Mouse (Mus musculus) ES-Bruce4 (cell line): Measurements from ENCODE around the gene Ift172.

Source experiments
- CTCF ChIP-seq: IDR thresholded peaks from one replicate; pipeline ENCODE4 v1.8.1; 2011; ENCODE audit warnings: low read depth, low read length
- EP300 ChIP-seq: IDR thresholded peaks from 2 replicates; pipeline ENCODE4 v1.6.1; 2011; ENCODE audit warnings: low read depth, low read length; ENCODE audit not compliant: insufficient read depth
- POLR2A ChIP-seq: IDR thresholded peaks from one replicate; pipeline ENCODE4 v1.8.1; 2011; ENCODE audit warnings: low read length; ENCODE audit not compliant: insufficient read depth

- TF ChIP-seq POLR2A (no peak), EP300 (no peak), CTCF (no peak)
These were observed 2.7 kb downstream of the Ift172 start for GRCm38 (mm10) chr5:31288225-31288624.
